Mouse (Mus musculus): ENCODE measurements at regions not wholly inside any gene's neighbourhood (a gene's known extent, or its start where the extent isn't known, plus 50 kb on each side); places are given as distances from the start of the nearest gene placed in this dataset.

DNA sequence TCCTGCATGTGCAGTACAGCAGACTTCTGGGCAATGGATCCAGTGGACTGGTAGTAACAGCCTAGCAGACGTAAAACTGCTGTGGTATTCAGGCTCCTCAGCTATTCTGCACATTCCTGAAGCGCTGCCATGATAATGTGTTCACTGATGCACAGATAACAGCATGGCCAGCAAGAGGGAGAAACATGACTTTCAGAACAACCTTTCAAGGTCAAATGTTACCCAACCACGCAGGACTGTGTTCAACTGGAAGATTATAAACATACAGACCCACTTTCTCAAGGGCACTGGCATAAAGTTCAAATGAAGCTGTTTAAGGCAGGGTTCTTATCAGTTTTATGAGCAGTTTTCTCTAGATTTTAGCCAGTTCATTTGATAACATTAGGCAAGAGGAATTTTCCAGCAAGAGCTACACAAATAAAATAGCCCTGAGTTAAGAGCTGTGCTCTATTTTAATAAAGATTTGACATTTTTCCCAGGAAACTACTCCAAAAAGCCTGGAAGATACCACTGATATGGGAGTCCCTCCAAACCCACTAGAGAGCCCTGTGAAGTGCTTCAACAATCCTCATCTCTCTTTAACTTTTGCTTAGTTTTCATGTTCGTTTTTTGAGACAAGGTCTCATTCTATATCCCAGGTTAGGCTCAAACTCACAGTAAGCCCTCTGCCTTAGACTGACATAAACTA, 311.6 kb upstream of the Cited2 start:
- no peak for ATAC-seq (replicated peaks; ENCODE audit: poor library complexity)

DNA sequence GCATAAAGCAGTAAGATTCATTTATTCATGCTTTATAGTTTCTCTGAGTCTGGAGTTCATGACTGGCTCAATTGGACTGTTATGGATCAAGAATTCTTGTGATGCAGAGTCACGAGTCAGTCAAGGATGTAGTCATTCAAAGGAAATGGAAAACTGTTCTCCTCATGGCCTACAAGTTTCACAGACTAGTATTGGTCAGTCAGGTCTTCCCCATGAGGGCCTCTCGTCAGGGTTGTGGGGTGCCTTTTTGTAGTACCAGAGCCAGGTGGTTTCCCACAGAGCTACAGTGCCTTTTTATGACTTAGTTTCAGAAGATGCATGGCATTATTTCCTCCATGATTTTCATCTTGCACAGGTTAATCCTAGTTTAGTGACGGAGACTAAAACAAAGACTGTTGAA, 307.9 kb upstream of the Cited2 start:
- ATAC-seq (replicated peaks; ENCODE audit: poor library complexity), result no peak

DNA sequence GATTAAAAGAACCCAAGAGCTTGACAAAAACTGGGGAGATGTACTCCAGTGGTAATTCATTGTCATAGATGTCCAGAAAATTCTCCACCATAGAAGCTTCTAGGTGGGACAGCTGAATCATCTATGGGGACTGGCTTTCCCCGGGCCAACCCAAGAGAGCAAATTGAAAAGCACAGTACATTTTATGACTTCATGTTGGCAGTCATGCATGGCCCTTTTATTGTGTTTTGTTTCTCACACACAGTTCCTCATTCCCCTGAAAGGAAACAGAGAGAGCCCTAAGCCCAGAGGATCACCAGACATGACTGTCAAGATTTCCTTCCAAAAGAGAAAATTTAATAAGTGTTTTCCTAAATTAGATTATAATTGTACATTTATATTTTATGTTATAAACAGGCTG, 306.9 kb upstream of the Cited2 start:
- no peak for ATAC-seq (replicated peaks; ENCODE audit: poor library complexity)

DNA sequence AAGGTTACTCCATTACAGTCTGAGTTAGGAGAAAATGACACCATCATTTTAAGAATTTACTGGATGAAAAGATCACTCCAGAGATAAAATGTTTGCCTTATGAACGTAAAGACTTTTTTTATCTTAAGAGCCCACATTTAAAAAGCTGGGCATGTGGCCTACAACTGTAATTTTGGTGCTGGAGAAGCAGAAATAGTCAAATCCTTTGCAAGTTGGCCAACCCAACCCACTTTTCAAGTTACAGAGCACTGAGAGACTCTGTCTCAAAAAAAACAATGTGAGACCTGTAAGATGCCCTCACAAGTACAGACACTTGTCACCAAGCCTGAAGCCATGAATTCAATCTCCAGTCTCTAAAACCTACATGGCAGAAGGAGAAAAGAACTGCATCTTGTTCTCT, 305.6 kb upstream of the Cited2 start:
- no peak for ATAC-seq (replicated peaks; ENCODE audit: poor library complexity)

DNA sequence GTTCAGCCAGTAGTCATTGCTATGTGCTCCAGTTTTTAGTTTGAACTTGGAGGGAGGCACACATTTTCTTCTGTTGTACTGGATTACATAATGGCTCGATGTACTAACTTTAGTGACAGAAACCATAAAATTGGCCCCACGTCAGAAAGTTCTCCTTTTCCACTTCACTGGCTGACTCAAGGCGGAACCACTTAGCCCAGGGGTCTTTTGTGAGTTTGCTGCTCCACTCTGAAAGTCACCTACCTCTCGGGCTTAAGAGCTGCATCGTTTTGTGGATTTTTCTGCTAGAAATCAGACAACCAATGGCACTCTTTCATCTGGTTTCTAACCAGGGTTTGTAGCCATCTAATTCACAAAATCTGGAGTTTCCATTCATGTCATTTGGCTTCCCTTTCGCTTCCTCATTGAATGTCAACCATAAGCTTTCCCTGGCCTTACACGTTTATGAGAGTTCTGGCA, 304.8 kb upstream of the Cited2 start:
- peak; percentile 98 for ATAC-seq (replicated peaks; ENCODE audit: poor library complexity)

DNA sequence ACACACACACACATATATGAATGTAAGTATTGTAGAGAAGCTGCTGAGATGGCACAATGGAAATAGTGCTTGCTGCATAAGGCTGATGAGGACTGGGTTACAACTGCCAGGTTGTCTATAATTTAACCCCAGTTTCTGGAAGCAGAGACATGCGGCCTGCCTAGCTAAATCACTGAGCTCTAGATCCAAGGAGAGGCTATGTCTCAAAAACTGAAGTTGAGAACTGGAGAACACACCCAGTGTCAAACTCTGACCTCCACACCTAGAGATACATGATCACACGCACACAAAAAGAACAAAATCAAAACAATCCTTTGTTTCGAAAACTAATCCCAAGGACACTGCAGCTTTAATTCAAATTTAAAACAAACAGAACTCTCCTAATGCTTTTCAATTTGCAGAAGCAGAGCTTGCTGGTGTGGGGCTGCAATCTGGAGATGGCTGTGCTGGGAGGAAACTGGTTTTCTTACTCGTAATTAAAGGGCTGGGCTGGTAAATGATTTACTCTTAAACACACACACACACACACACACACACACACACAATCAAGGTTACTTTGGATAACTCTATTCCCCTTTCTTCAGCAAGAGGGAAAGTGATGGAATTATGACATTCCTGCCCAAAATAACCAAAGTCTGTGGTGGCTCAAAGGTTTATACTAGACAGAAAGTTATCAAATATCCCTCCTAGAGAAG, 299.3 kb upstream of the Cited2 start:
- no peak for ATAC-seq (replicated peaks; ENCODE audit: poor library complexity)

DNA sequence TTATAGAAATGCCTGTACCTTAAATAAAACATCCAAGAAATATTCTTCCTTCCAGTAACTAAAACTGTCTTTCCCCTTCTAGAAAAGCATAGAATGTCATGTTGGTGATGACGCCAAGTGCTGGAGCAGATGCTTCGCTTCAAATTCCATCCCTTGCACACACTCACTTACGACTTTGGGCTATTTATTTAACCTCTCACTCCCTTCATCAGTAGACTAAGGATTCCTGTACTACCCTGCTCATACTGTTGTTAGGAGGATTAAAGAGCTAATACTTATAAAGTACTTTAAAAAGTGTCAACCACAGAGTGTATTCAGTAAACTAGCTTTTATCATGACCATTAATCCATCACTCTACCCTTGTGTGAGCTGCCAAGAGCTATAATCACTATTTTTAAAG, 296.8 kb upstream of the Cited2 start:
- ATAC-seq (replicated peaks; ENCODE audit: poor library complexity), result no peak

DNA sequence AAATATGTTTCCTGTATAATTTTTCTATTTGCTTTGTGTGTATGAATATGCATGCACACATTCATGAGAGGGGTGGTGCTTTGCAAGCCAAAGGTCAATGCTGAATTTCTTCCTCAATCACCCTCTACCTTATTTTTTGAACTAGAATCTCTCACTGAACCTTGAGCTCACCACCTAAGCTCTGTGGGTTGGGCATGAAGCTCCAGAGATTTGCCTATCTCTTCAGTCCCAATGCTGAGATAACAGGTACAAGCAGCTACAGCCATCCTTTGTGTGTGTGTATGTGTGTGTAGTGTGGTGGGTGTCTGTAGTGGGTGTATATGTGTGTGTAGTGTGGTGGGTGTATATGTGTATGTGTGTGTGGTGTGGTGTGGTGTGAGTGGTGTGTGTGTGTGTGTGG, 295.7 kb upstream of the Cited2 start:
- no peak for ATAC-seq (replicated peaks; ENCODE audit: poor library complexity)

DNA sequence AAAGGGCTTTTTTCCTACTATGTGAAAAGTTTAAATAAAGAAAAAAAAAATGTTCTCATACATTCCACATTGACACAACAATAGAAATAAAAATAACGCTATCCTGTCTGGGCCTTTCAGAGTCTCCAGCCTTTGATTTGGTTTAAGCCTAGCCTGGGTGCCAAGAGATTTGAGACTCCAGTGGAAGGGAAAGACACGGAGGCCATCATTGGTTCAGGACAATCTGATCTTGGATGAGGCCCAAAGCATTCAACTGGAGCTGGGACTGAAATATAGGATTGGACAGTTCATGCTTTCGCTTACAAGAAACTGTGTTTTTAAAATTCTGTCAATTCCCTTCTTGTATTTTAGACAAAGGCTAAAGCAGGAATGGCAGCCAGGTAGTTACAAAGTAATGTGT, 294.7 kb upstream of the Cited2 start:
- ATAC-seq (replicated peaks; ENCODE audit: poor library complexity), result no peak

DNA sequence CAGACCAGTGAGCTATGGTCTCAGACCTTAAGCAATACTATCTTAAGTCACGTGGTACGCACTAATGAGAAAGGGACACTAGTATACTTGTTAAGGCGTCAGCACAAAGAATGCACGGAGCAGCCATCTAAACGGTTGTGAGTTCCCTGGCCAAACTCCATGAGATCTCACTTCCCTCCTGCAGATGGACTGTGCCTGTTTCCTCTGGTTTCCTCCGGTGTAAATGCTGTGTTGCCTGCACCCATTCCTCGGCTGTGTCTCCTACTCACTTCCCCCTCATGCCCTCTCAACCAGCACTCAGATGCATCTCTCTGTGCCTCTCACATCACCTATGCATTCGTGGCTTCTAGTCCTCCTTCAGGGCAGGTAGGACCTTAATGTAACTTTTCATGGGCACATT, 291.9 kb upstream of the Cited2 start:
- ATAC-seq (replicated peaks; ENCODE audit: poor library complexity), result peak; percentile 46; the same call in 1 of the 2 replicates

DNA sequence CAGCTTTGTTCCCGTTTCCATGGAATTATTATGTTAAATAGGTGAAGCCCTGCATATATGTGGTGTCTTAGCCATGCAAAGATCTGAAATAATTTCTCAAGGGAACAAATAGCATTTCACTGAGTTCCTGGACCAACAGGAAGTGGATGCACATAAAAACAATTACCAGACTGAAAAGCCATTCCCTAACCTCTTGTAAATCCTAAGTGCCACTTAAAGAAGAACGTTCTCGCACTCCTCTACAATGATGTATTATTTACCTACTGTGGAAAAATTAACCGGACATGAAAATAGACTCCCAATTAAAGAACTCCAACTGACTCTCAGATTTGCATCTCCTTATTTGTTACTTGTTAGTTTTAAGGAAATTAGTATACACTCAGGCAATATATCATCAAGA, 288.9 kb upstream of the Cited2 start:
- ATAC-seq (replicated peaks; ENCODE audit: poor library complexity), result no peak

DNA sequence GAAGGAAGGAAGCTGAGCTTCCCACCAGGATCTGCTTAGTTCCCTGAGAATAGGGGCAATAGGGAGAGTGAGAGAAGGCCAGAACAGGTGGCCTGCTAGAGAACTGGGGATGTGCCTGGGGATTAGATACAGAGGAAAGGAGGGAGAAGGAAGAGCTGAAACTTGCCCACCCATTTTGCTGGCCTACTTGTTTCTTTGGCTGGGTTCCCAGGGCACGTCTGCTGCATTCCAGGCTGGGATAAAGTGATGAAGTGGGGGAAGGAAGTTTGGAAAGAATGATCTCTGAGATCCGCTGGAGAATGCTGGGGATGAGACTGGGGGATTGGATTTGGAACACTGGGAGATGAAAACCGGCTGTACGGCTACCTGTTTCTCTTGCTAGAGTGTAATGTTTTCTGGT, 272.8 kb upstream of the Cited2 start:
- ATAC-seq (replicated peaks; ENCODE audit: poor library complexity), result no peak

DNA sequence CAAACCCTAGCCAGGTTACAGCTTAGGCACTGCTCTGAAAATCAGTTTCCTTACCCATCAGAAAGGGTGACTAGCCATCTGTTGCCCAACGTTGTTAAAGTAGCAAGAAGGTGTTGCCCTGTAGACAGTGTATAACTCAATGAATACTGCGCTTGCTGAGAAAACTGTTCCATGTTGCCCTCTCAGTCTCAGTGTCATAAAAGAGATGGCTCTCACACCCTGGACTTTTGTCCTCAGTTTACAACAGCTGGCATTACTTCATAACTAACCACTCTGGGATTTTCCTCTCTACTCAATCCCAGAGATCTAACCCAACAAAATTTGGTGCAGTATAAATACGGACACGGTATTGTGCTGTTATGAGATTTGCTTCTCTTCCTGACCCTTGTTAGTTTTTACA, 252.1 kb upstream of the Cited2 start:
- ATAC-seq (replicated peaks; ENCODE audit: poor library complexity), result no peak

DNA sequence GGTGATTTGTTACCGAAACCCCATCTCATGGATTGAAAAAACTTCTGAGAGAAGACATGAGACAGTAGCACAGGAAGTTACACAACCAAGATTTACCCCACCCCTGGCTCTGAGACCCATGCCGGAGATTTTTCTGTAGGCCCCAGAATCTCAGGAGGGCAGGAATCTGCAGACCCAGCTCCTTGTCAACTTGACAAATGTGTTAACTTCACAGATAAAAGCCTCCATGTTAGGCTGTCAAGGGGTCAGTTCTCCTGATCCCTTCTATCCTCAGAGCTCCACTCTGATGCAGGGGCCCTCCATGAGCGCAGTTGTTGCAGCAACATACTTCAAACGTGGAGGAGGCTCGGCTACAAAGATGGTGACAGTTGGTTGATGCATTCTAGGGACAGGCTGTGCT, 250.5 kb upstream of the Cited2 start:
- ATAC-seq (replicated peaks; ENCODE audit: poor library complexity), result no peak

DNA sequence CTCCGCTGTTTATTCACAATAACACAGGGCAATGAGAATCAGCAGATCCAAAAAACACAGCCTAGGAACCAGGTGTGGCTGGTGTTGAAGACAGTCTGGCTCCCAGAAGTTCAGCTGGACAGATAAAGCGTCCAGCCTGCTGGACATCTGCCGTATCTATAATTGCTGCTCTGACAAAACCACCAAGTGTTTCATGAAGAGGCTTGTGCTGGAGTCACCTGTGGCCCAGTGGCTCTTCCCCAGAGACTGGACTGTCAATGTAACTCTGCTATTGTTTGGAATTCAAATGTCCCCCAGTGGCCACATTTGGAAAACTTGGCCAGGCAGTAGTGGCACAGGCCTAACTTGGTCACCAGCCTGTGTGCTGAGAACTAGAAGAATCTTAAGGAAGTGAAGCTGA, 247.0 kb upstream of the Cited2 start:
- ATAC-seq (replicated peaks; ENCODE audit: poor library complexity), result no peak

DNA sequence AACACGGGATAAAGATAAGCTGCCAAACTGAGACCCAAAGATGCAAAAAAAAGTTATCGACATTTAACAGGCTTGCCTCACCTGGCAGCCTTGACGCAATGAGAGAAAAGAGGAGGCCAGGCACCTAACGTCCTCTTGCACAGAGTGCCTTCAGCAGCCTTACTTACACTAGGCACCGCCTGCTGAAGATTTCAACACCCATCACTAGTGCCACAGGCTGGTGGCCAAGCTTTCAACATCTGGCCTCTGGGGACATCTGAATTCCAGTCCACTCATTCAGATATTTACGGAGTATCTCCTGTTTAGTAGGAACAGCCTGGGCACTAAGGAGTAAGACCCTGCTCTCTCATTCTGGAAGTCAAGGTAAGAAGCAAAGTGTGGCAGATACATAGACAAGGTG, 246.3 kb upstream of the Cited2 start:
- peak; percentile 82 for ATAC-seq (replicated peaks; ENCODE audit: poor library complexity)

DNA sequence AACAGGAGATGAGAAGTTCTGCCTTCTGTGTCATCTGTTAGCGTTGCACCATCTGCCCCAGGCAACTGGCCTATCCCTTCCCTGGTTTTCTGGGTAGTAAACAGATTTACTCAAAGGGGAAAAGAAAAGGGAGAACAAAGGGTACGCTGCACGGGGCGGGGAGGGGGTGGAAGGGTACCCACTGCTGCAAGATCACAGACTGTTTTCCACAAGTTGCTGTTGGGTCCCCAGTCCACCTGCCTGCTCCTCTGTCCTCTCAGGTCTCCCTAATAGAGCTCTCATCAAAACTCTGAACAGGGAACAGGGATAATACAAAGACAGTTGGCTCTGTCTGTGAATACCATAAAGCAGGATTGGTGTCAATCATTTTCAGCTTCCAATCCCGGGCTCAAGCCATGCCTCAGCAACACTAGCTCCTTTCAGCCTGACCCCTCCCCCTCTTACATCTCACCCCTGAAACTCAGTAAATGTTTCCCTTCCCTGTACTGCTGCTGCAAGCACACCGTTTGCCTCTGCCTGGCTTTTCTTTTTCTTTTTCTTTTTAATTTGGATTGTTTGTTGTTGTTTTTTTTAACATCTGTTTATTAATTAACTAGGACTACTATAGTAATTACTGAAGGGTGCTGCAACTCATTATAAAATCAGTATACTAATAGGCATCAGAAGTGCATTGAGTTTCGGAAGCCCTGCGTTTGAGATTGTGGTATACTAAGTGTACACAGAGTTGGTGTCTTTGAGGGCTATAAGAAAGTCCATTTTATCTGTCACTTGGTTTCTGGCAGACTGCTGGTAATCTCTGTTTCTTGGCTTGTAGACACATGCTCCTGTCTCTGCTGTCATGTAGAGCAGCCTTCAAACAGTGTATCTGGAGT, 244.0 kb upstream of the Cited2 start:
- ATAC-seq (replicated peaks; ENCODE audit: poor library complexity), result peak; percentile 36

DNA sequence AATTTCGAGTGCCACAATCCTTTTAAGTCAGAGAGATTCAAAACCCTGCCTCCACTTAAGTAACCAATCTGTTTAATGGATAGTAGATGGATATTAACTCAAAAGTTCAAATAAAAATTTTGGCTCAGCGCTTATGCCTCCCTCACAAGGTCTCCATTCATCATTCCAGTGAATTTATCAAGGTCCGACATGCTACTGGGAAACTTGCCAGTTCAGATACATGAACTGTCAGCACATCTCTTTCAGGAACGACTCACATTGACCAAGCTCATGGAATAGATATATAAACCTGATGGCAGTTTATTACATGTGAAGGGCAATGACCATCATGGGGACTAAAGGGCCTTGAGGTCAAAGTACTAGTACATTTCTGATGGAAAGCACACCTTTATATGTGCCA, 240.3 kb upstream of the Cited2 start:
- ATAC-seq (replicated peaks; ENCODE audit: poor library complexity), result no peak

DNA sequence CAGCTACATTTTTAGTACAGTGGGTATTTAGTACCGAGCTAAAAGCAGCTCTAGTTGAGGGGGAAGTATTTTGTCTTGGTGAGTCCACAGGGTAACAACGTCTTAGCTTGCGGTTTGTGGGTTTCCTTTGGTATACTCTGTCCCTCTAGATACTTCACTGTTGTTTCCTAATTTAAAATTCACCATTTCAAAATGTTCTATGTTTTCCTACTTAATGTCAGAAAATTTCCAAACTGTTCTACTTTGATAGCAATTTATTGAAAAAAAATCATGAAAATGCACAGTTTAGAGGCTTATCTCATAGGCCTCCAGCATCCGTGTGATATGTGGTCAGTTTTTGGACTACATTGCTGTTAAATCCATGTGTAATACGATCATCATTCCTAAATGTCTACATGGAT, 238.0 kb upstream of the Cited2 start:
- ATAC-seq (replicated peaks; ENCODE audit: poor library complexity), result peak; percentile 79

DNA sequence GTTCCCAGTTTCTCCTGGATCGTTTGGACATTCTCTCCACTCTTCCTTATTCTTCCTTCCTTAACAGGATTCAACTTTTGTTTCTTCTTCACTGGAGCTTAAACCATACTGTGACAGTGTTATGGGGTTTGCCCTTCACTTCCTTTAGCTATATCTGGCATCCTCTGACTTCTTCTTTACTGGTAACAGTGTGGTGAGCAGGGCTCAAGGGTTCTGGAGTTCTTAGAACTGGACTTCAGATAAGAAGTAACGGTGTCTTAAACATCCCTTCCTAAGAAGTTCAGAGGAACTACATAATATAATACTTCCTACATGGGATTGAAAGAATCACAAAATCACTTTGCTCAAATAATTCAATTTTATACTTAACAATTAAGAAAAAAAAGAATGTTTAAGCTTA, 237.5 kb upstream of the Cited2 start:
- peak; percentile 65 for ATAC-seq (replicated peaks; ENCODE audit: poor library complexity)

DNA sequence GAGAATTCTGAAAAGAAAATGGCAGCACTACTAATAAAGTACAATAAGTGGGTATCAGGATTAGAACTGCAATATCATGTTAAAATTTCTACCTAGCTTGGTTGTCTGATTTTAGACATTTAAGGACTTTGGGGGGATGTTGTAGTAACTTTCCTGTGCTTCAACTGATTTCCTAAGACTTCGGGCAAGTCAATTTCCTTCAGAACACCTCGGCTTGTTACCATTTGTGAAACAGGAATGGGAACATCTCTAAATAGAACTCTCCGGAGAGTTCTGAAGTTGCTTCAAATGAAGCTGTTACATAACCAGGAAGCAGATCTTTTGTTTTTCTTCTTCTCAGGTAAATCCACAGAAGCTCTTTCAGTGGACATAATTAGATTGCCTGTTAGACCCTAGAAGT, 237.0 kb upstream of the Cited2 start:
- ATAC-seq (replicated peaks; ENCODE audit: poor library complexity), result peak; percentile 52

DNA sequence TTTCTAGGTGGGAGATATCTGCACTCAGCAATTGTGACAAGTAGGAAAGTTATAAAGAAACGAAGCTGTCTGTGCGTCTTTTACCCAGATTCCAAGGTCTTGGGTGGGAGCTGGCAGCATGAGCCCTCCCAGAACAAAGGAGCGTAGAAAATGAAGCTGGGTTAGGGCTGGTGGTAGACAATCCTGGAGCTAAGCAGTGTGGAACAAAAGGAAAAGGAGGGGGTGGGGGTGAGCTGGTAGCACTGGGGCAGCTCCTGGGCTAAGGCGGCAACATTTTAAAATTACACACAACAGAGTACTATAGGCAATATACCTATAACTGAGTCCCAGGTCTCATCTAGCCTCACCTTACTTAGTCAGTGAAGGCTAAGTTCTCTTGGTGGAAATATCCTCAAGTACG, 235.6 kb upstream of the Cited2 start:
- no peak for ATAC-seq (replicated peaks; ENCODE audit: poor library complexity)

Measured in megakaryocyte progenitor cell, adult 5-6 weeks (primary cell).